Mouse (Mus musculus) ovary, adult 18-20 months (tissue): ENCODE data around the gene Mrpl46.
A peak's percentile ranks its signal among the peaks of the same experiment; 100 is the strongest.

ENCODE experiments used
- DNase-seq: peaks from one replicate; pipeline ENCODE4 v3.0.0; 2022; ENCODE audit warnings: low spot score, mixed read lengths

Mrpl46 gene

GRCm38 (mm10) chr7:78767929-78768531, 15.3 kb downstream of the Mrpl46 start:
- no peak for DNase-seq

GRCm38 (mm10) chr7:78766019-78766683, 17.2 kb downstream of the Mrpl46 start:
- peak; percentile 20 for DNase-seq

DNA sequence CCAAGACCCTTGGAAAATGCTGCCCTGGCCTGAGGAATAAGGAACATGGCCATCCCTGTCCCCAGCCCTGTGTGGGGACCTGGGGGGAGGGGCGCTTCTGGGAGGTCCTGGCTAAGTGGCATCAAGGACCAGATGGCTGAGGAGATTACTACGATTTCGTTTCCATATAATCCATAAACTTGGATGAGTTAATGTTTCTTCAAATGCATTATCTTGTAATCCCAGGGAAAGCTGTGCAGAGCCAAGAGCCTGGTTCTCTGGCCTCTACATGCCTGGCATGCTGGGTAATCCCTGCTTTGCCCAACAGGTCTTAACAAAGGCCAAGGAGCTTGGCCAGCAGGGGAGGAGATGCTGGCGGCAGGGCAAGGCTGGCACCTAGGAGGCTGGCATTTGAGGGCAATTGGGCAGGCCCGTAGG, 18.1 kb downstream of the Mrpl46 start:
- DNase-seq, result no peak

DNA sequence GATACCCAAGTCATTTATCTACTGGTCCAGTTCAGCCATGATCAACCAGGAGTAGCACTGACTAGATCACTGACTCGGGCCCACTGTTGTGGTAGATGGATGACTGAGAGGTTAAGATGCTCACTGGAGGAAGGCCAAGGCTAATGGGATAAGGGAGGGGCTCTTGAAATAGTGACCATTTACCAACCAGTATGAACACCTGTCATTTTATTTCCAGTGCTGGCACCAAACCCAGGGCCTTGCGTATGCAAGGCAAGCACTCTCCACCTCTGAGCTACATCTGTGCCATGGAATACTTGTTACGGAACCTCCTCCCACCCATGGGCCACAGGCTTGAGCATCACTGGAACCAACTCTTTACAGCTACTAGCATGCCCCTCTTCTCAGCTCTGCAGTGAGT, 19.5 kb downstream of the Mrpl46 start:
- no peak for DNase-seq

- DNase-seq, result no peak
These were observed 28.8 kb downstream of the Mrpl46 start for GRCm38 (mm10) chr7:78754458-78755000.

DNA sequence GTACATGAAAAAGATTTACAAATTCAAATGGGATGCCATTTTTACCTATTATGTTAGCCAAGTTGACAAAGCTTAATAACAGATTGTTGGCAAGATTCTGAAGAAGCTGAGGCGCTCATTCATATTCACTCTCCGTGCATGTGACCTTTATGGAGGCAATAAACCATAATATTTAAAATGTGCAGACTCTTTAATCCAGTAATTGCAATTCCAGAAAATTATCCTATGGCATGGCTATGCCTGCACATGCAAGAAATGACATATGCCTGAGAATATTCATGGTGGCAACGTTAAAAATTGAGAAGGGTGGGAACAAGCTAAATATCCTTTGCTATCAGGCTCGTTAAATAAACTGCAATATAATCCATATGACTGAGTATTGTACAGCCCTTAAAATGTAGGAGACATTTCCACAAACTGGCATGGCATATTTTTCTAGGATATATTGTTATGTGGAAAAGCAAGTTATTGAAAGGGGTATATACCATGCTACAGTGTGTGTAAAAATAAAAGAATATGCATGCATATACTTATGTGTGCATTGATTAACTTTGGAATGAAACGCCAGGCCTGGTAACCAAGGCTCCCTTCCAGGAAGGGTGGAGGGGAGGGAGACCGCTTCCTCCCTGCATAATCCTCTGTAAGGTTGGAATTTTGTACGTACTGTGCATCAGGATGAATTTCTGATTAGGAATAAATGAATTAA, 29.4 kb downstream of the Mrpl46 start:
- DNase-seq, result no peak

GRCm38 (mm10) chr7:78752961-78753360, 30.4 kb downstream of the Mrpl46 start:
- no peak for DNase-seq

DNA sequence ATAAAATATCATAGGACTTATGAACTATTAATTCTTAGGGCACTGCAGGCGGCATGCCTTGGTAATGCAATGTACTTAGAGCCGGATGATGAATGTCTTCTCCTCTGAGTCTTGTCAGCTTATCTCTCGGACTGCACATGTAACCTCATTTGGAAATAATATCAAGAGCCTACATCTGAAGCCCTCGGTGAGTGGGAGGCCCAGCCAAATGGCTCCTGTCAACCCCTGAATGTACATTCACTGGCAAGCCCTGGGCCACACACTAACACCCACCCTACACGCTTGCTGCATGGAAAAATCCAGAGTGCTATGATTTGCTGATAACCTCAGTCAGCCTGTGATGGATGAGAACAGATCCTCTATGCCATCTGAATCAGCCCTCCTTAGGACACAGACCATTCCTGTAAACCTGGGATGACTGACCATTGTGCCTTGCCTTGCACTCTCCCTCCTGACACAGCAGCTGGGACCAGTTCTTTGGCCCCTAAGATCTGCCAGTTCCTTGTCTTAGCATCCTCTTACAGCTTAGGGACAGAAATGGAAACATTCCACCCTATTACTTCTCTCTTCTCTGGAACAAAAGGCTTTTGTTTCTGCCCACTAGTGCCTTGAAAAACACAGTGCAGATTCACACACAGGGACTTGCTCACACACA, 39.5 kb downstream of the Mrpl46 start:
- no peak for DNase-seq

DNA sequence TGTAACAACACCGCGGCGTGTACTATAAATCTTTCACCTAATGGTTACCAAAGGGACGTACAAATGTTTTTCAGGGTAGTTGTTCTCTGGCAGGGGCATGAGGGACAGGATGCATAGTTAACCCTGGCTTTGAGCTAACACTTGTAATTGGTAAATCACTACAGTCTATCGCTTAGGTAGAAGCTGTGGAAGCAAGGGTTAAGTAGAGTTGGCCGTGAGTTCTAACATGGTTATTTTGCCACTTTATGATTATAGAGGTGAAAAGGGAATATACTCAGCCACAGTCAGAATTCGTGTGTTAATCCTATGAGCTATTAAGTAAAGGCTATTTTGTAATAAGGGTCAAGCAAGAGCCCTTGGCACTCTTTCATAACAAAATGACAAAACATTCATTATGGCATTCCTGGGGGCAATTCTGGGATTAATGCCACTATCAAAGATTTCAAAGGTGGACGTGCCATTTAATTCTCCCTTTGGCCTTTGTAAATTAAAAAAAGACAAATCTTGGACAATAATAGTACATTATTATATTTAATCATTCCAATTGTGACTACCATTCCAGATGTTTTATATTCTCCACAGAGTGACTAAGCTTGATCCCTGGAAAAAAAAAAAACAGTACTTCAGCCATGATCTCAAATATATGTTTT, 43.9 kb downstream of the Mrpl46 start:
- DNase-seq, result no peak

DNA sequence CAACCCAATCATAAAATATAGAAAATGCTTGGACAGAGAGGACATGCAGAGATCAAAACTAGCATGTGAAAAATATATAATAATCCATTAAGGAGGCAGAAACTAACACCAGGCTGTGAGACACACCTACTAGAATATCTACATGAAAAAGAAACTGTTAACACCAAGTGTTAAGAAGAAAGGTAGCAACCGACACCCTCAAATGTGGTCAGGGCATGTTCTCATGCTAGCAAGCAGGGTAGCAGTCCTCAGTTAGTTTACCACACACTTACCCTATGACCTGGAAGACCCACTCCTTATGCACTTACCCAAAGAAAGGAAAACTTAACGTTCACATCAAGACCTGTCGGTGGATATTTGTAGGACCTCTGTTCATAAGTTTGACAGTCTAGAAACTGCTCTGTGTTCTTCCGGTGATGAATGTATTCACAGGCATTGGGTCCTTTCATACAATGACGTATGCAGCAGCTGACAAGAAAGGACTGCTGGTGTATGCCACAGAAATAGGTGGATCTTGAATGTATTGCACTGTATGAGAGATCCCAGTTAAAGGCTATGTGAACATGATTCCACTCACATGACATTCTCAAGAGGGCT, 45.6 kb downstream of the Mrpl46 start, which contains the start of gene Ntrk3:
Gene Ntrk3 (minus strand): TSS at position 399 of the 597 bp plus-strand sequence.
- no peak for DNase-seq

- no peak for DNase-seq
These were observed 46.1 kb downstream of the Mrpl46 start for GRCm38 (mm10) chr7:78737196-78737595.

GRCm38 (mm10) chr7:78731391-78731790, 51.9 kb downstream of the Mrpl46 start:
- DNase-seq, result no peak
